Mouse (Mus musculus): Measurements from ENCODE around the gene Fmo1.

Gene Fmo1

DNA sequence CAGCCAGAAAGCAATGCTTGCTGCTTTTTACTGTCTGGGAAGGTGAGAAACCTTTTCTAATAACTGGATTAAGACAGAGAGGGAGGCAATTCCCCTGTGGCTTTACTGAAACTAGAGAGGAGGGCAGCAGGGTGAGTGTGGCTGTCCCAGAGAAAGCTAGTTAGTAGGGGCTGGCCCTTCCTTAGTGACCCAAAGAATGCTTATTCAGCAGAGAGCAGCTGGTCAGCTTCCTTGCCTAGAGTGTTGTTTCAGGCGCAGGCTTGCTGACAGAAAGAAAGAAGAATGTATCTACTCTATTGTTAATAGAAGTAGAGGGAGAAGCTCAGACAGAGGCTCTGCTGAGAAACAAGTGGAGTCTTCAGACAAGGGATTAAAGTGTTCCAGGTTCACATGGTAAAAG lies 4.1 kb downstream of the Fmo1 start:
- DNase-seq (ENCODE audit: low spot score in 2 of 2), result no peak

GRCm38 (mm10) chr1:162859996-162860605 lies 6.3 kb downstream of the Fmo1 start:
- no peak for DNase-seq (ENCODE audit: low spot score in 2 of 2)

DNA sequence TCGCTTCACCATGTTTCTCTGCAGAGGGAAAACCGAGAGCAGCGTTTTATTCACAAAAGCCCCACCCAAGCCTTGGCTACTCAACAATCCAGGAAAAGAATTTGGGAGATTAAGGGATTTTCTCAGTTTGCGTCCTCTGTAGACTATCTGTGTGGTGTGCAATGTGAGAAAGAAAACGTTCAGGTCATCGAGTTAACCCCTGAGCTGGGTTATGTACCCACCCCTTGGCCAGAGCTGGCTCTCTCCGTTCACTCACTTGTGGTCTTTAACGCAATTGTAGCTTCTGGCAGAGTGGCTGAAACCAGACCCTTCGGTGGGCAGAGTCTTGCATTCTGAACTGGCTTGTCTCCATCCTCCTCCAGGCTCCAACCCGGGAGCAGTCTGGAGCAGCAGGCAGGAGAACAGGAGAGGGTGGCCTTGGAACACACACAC lies 6.8 kb downstream of the Fmo1 start:
- DNase-seq (ENCODE audit: low spot score in 2 of 2), result no peak

DNA sequence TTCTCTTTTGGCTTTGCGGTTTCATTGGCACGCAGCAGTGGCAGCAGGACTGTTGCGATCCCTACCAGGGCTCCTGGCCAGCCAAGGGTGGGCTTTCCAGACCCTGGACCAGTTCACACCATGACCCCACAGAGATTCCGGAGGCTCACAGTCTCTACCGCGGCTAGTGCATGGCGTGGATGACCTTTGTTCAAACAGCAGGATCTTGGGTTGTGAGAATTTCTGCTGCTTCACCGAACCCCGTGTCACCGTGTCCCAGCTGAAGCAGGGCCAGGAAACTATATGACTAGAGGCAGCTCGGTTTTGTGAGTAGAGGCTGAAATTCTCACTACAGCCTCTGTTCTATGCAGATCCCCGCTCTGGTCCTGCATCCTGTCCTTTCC lies 7.7 kb downstream of the Fmo1 start:
- no peak for DNase-seq (ENCODE audit: low spot score in 2 of 2)

DNA sequence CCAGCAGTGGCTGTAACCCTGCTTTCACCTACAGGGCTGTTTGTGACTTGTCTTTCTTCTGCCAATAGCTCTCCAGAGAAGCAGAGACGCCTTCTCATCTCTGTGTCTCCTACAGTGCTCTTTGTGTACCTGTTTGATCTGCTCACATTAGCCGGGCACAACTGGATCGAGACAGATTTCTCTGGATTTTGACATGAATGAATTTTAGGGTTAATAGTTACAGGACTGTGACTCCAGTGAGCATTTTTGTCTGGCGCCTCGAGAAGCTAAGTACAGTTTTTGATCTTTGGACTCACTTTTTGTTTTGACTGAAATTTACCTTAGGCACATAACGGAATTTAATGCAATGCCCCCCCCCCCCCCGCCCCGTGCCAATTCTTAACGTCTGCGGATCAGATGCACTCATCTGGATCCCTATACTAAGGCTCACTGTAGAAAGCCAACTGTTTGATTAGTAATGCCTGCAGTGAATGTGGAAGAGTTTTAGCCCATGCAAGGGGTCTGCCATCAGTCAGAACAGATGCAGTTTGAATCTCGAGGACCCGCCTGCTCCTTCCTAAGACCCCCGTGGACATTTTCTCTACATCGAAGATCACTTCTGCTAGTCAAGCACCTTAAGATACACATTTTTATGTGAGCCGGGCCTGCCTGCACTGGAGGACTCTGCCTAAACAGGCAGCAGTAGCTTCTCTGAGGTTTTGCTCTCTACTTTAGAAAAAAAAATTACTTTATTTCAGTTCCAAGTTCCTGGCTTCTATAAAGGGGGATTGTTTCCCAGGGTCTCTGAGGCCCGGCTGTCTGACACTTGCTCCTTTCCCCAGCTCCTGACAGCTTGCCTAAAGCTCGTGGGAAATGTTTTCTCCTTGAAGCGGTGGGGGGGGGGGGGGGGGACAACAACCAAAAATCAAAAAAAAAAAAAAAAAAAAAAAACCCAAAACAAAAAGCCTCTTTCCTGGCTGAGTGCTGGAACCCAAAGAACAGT lies 8.4 kb downstream of the Fmo1 start:
- DNase-seq (ENCODE audit: low spot score in 2 of 2), result no peak

DNA sequence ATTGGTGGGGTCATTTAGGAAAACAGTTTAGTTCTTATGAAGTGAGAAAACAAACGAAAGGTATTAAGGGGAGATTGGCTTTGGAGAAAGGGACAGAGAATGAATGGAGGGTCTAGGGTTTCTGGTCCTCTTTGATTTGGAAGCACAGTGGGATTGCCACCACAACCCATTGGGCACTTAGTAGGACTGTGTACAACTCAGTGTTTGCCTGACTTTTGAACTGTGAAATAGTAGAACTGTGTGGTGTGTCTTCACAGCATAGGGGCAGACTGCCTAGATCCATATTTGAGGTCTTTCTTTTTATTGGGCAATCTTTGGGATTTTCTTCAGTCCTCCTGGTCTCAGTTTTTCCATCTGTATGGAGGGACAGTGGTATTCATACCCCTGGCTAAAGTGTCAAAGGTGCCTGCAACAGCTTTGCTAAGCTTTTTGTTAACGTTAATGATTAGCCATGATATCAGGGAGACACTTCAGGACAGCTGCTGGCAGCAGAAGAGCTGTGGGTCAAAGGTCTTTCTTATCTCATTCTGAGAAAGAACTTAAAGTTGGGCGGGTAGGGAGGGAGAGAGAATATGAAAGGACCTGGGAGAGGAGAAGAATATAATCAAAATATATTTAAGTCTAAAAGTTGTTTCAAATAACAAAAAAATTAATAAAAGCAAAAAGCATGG lies 12.5 kb downstream of the Fmo1 start:
- no peak for DNase-seq (ENCODE audit: low spot score in 2 of 2)

DNA sequence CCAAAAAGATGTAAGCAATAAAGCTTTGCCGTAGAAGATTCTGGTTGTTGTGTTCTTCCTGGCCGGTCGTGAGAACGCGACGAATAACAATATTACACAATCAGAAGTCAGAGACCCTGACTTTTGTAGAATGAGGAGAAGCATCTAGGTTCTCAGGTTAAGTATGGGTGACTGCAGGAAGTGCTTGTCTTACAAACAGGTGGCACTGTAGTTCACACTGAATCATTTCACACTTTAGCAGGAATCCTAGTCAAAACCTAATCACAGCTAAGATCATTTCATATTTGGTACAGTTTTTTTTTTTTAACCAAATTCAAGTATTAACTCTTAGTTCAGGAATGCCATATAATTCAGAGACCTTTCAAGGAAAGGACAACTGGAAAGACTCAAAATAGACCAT lies 18.9 kb downstream of the Fmo1 start:
- no peak for DNase-seq (ENCODE audit: low spot score in 2 of 2)

DNA sequence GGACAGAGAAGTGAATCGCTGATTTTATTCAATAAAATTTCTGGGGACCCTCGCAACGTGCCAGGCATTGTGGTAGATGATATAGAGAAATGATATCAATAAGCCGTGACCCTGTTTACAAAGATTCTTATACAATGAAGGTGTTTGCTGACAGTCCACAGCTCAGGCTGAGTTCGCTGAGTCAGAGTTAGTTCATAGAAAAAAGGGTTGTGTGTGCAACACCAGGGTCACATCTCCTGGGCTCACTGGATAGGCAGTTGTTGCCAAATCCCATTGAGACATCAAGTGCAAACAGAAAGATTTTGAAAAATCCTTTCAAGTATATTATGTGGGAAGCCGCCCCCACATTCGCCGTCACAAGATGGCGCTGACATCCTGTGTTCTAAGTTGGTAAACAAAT lies 26.2 kb downstream of the Fmo1 start:
- no peak for DNase-seq (ENCODE audit: low spot score in 2 of 2)

DNA sequence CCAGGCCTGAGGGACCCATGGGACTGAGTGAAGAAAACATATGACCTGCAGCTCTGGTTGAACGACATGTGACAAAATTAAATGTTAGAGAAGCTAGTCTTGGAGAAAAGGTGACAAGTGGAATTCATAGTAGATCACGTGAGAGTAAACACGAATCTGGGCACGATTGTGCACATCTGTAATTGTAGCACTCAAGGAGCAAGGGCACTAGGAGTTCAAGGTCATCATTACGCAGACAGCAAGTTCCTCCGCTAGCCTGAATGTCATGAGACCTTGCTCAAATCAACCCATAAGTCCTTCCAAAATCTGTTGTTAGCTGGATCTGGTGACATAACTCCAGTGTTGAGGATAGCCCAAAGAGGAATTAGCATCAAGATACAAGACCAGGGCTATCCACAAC lies 27.4 kb downstream of the Fmo1 start:
- no peak for DNase-seq (ENCODE audit: low spot score in 2 of 2)

- DNase-seq (ENCODE audit: low spot score in 2 of 2), result no peak
Measured at GRCm38 (mm10) chr1:162834342-162834741, 32.1 kb downstream of the Fmo1 start.

DNA sequence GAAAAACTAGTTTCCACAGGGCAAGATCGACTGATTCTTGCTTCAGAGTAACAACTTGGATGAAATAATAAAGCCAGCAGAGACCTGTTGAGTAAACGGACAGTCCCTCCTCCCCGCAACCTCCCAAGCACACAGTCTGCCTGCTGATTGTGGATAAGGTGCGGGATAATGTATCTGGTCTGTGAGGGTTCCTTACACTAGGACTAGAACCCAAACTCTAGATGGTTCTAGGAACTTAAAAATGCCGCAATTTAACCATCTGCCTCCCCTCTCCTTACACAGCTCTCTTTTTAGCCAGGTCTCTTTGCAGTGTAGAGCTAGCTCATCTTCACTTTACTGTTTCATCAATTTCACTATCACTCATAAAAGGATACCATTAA lies 33.8 kb downstream of the Fmo1 start:
- no peak for DNase-seq (ENCODE audit: low spot score in 2 of 2)

DNA sequence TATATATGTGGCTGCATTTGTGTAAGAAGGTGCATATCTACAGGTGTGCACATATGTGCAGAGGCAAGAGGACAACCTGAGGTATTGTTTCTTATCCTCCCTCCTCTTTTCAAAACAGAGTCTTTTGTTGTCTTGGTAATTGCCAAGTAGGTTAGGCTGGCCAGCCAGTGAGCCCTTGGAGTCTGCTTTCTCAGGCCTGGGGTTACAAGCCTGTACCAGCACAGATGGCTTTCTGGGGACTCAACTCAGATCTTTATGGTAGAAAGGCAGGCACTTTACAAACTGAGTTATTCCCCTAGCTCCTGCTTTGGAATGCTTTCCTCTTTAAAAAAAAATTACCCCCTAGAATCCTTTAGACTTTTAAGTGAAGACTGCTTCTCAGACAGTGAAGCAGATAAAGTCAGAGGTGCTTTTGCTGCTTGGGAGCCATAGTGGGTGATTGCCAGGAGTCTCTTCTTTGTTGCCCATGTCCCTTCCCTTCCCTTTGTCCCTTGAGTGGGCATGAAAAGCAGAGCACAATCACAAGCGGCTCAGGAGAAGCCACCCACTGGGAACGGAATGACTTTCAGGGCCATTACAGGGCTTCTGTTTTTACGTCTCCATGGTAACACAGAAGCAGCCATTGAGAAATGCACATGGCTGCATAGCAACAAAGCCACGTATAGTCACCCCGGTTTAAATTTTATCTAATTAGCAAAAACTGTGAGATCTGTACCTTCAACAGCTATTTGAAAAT lies 34.4 kb downstream of the Fmo1 start:
- DNase-seq (ENCODE audit: low spot score in 2 of 2), result no peak

DNA sequence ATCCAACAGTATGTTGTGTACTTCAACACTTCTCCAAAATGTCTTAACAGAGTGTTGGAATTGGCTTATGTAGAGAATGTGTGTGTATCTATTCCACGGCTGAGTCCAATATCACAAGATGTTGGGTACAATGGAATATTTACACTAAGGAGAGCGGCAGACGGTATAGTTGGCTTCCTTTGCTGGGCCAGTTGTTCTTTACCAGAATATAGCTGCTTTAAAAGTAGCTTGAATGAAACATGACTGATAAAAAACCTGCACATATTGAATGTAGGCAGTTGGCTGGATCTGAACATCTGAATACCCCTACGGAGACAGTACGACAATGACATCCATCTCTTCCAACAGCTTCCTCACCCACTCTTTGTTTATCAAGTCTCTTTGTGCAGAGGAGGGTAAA lies 47.1 kb downstream of the Fmo1 start:
- DNase-seq (ENCODE audit: low spot score in 2 of 2), result no peak

GRCm38 (mm10) chr1:162815381-162816127 lies 50.9 kb downstream of the Fmo1 start:
- no peak for DNase-seq (ENCODE audit: low spot score in 2 of 2)

- DNase-seq (ENCODE audit: low spot score in 2 of 2), result no peak
Measured at GRCm38 (mm10) chr1:162814932-162815331, 51.5 kb downstream of the Fmo1 start.

- DNase-seq (ENCODE audit: low spot score in 2 of 2), result no peak
Measured at GRCm38 (mm10) chr1:162813836-162814156, 52.6 kb downstream of the Fmo1 start, which contains the start of gene Fmo4. TSS of gene Fmo4 (minus strand) at chr1:162813972.

- DNase-seq (ENCODE audit: low spot score in 2 of 2), result no peak
Measured at GRCm38 (mm10) chr1:162813143-162813835, 53.1 kb downstream of the Fmo1 start.

DNA sequence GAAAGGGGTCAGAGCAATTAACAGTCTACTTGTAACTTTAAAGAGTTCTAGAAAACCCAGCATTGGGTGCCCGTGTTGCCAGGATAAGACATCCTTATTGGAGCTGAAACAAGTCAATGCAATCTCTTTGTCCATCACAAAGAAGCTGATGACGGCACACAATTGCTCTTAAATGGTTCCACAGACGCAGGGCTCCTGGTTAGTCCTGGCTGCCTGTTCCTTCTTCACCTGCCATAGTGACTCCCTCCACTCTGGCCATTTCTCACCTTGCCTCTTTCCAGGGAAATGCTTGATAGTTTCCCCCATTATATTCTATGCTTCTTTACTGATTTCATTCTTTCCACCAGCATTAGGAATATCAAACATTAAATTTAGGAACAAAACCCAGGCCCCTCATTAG lies 57.9 kb downstream of the Fmo1 start:
- DNase-seq (ENCODE audit: low spot score in 2 of 2), result no peak

GRCm38 (mm10) chr1:162807441-162807840 lies 59.0 kb downstream of the Fmo1 start:
- no peak for DNase-seq (ENCODE audit: low spot score in 2 of 2)

GRCm38 (mm10) chr1:162805011-162805410 lies 61.4 kb downstream of the Fmo1 start:
- no peak for DNase-seq (ENCODE audit: low spot score in 2 of 2)

- DNase-seq (ENCODE audit: low spot score in 2 of 2), result no peak
Measured at GRCm38 (mm10) chr1:162796441-162796840, 70.0 kb downstream of the Fmo1 start.

Data from spleen, postnatal 36 days (tissue).